Comparison of ENCODE assay signal across 17 mouse cellular contexts in the genomic region with DNA sequence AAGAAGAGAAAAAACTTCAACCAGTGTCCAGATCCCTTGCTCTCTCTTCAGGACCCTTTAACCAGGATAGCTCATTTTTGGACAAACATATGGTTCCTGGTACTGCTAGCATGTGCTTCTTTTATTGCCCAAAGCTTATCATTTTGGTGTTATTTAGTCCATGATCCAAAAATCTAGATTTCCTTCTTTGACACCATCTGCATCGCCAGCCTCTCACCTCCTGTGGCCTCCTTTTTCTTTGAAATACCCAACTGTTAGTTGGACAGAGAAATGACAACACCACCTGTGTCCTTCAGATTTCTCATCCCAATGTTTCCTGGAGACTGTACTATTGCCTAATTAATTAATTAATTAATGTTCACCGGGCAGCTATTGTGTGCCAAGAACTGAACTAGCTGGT.
DNase-seq lines count a peak whose midpoint lies in the region; ATAC-seq and TF ChIP-seq lines count a peak whose summit lies in the region.
"Had no signal": no experiment of that assay in that cellular context is flagged by ENCODE, and none has a peak within 500 bp of the region (broad histone marks: within the 10 kb centered on the region; RNA-seq: fewer than 3 reads in every experiment).

No protein-coding gene starts in this region.

- no peaks in the 10 kb centered on the region for H3K9me3 ChIP-seq in forebrain, embryonic 13.5 days (replicated peaks)
- no peaks in the 10 kb centered on the region for H3K9me3 ChIP-seq in forebrain, embryonic 11.5 days (ENCODE audit: control insufficient read depth, low read length)
- H3K9me3 ChIP-seq in forebrain, postnatal 0 days (ENCODE audit: low read length) = no peaks in the 10 kb centered on the region
- no peaks in the 10 kb centered on the region for H3K9me3 ChIP-seq in neural tube, embryonic 15.5 days (replicated peaks)
- H3K9me3 ChIP-seq: embryonic facial prominence, embryonic 12.5 days; hindbrain, embryonic 10.5 days; kidney, embryonic 15.5 days; limb, embryonic 13.5 days; neural tube, embryonic 13.5 days had no signal

- H3K4me1 ChIP-seq in forebrain, embryonic 13.5 days = no peaks in the 10 kb centered on the region
- H3K4me1 ChIP-seq in forebrain, embryonic 11.5 days (replicated peaks; ENCODE audit: control insufficient read depth, insufficient read depth, low read length) = no peaks in the 10 kb centered on the region
- H3K4me1 ChIP-seq in forebrain, postnatal 0 days (ENCODE audit: insufficient read depth) = no peaks in the 10 kb centered on the region
- no peaks in the 10 kb centered on the region for H3K4me1 ChIP-seq in neural tube, embryonic 15.5 days
- H3K4me1 ChIP-seq: embryonic facial prominence, embryonic 12.5 days; hindbrain, embryonic 10.5 days; kidney, embryonic 15.5 days; limb, embryonic 13.5 days; neural tube, embryonic 13.5 days had no signal

- no peak overlapping the region for H3K4me3 ChIP-seq in forebrain, embryonic 13.5 days
- no peak overlapping the region for H3K4me3 ChIP-seq in forebrain, embryonic 11.5 days (ENCODE audit: low read depth, low read length)
- no peak overlapping the region for H3K4me3 ChIP-seq in forebrain, postnatal 0 days (ENCODE audit: low read depth, low read length)
- H3K4me3 ChIP-seq in neural tube, embryonic 15.5 days (replicated peaks) = no peak overlapping the region
- H3K4me3 ChIP-seq: embryonic facial prominence, embryonic 12.5 days; gastrocnemius, adult 2 months; hindbrain, embryonic 10.5 days; kidney, embryonic 15.5 days; limb, embryonic 13.5 days; neural tube, embryonic 13.5 days had no signal

- peak; percentile 51; the same call in 1 of the 2 replicates for ATAC-seq in forebrain, embryonic 13.5 days
- ATAC-seq in forebrain, embryonic 11.5 days (replicated peaks; ENCODE audit: low FRiP score) = no peak
- no peak for ATAC-seq in forebrain, postnatal 0 days
- ATAC-seq in neural tube, embryonic 15.5 days (ENCODE audit: low FRiP score) = no peak

- no peak for TF ChIP-seq CTCF in forebrain, postnatal 0 days (IDR thresholded peaks at IDR 0.05; ENCODE audit: low read depth)

- H3K4me2 ChIP-seq in forebrain, embryonic 13.5 days = no peak overlapping the region
- H3K4me2 ChIP-seq in forebrain, embryonic 11.5 days (ENCODE audit: low read depth, low read length, severe bottlenecking) = no peak overlapping the region
- H3K4me2 ChIP-seq in forebrain, postnatal 0 days (ENCODE audit: low read depth) = no peak overlapping the region
- H3K4me2 ChIP-seq in neural tube, embryonic 15.5 days = no peak overlapping the region
- H3K4me2 ChIP-seq: embryonic facial prominence, embryonic 12.5 days; kidney, embryonic 15.5 days; limb, embryonic 13.5 days; neural tube, embryonic 13.5 days had no signal

- H3K9ac ChIP-seq in forebrain, embryonic 13.5 days = no peak overlapping the region
- no peak overlapping the region for H3K9ac ChIP-seq in forebrain, embryonic 11.5 days (ENCODE audit: low read length)
- H3K9ac ChIP-seq in forebrain, postnatal 0 days = no peak overlapping the region
- no peak overlapping the region for H3K9ac ChIP-seq in neural tube, embryonic 15.5 days (replicated peaks)
- H3K9ac ChIP-seq: embryonic facial prominence, embryonic 12.5 days; kidney, embryonic 15.5 days; limb, embryonic 13.5 days; neural tube, embryonic 13.5 days had no signal

- no peaks in the 10 kb centered on the region for H3K27me3 ChIP-seq in forebrain, embryonic 13.5 days
- H3K27me3 ChIP-seq in forebrain, embryonic 11.5 days (ENCODE audit: control insufficient read depth, insufficient read depth, low read length) = no peaks in the 10 kb centered on the region
- H3K27me3 ChIP-seq in forebrain, postnatal 0 days (ENCODE audit: insufficient read depth, low read length) = no peaks in the 10 kb centered on the region
- H3K27me3 ChIP-seq in neural tube, embryonic 15.5 days (replicated peaks) = no peaks in the 10 kb centered on the region
- H3K27me3 ChIP-seq: embryonic facial prominence, embryonic 12.5 days; kidney, embryonic 15.5 days; limb, embryonic 13.5 days; neural tube, embryonic 13.5 days had no signal

- H3K36me3 ChIP-seq in forebrain, embryonic 13.5 days (ENCODE audit: poor library complexity, severe bottlenecking) = no peaks in the 10 kb centered on the region
- H3K36me3 ChIP-seq in forebrain, embryonic 11.5 days (ENCODE audit: control insufficient read depth, insufficient read depth, low read length) = no peaks in the 10 kb centered on the region
- no peaks in the 10 kb centered on the region for H3K36me3 ChIP-seq in forebrain, postnatal 0 days (ENCODE audit: insufficient read depth)
- no peaks in the 10 kb centered on the region for H3K36me3 ChIP-seq in neural tube, embryonic 15.5 days
- H3K36me3 ChIP-seq: embryonic facial prominence, embryonic 12.5 days; hindbrain, embryonic 10.5 days; kidney, embryonic 15.5 days; limb, embryonic 13.5 days; neural tube, embryonic 13.5 days had no signal

- DNase-seq in forebrain, embryonic 11.5 days (ENCODE audit: low spot score) = no peak
- peak; percentile 72 for DNase-seq in brain, adult 2 months (ENCODE audit: low read depth, low spot score)
- DNase-seq in cerebellum, adult 8-10 months = peak; percentile 14
- peak; percentile 16 for DNase-seq in forebrain, postnatal 0 days
- no peak for DNase-seq in heart, adult 9 months (ENCODE audit: low spot score in 2 of 2)
- no peak for DNase-seq in gastrocnemius, adult 18-20 months (ENCODE audit: low spot score)
- DNase-seq: gastrocnemius, adult 2 months; heart, adult 18-20 months; right cerebral cortex, postnatal 25 days had no signal

- H3K27ac ChIP-seq in forebrain, embryonic 13.5 days = no peak overlapping the region
- H3K27ac ChIP-seq in forebrain, embryonic 11.5 days (ENCODE audit: low read depth, low read length) = no peak overlapping the region
- H3K27ac ChIP-seq in forebrain, postnatal 0 days (ENCODE audit: low read depth, low read length) = no peak overlapping the region
- H3K27ac ChIP-seq in neural tube, embryonic 15.5 days (replicated peaks) = no peak overlapping the region
- H3K27ac ChIP-seq: embryonic facial prominence, embryonic 12.5 days; gastrocnemius, adult 2 months; hindbrain, embryonic 10.5 days; kidney, embryonic 15.5 days; limb, embryonic 13.5 days; neural tube, embryonic 13.5 days; stomach, postnatal 0 days had no signal

- 48% methylated on average over 2 of the region's 2 CpGs for WGBS in forebrain, embryonic 13.5 days
- 76% methylated on average over 2 of the region's 2 CpGs for WGBS in forebrain, embryonic 11.5 days
- 43% methylated on average over 2 of the region's 2 CpGs for WGBS in forebrain, postnatal 0 days
- WGBS in neural tube, embryonic 15.5 days = 87% methylated on average over 2 of the region's 2 CpGs

Comparison
In these comparisons a context has a peak if more than half of its experiments do, and no peak if none do; other contexts are left out.
1. DNase-seq: peak in brain, adult 2 months (single experiment), cerebellum, adult 8-10 months (single experiment) and forebrain, postnatal 0 days (single experiment); none in forebrain, embryonic 11.5 days (single experiment), heart, adult 9 months (0 of 2) and gastrocnemius, adult 18-20 months (single experiment).